Mouse (Mus musculus) 416B (cell line): ENCODE data around the gene Acss1.

Source experiments
- DNase-seq: peaks from one replicate; pipeline ENCODE4 v3.0.0; 2011; ENCODE audit warnings: low read depth

Gene Acss1

GRCm38 (mm10) chr2:150667820-150668766 is at the start of gene Acss1:
TSS of gene Acss1 (minus strand) at chr2:150668500.
- peak; percentile 69 for DNase-seq

- no peak for DNase-seq
These were observed 43.9 kb upstream of the Acss1 start for GRCm38 (mm10) chr2:150712167-150712674.

GRCm38 (mm10) chr2:150691481-150692170 is 23.3 kb upstream of the Acss1 start:
- DNase-seq = no peak

GRCm38 (mm10) chr2:150690216-150690615 is 21.9 kb upstream of the Acss1 start:
- no peak for DNase-seq

- no peak for DNase-seq
These were observed 21.0 kb upstream of the Acss1 start, which contains the start of gene Vsx1 for GRCm38 (mm10) chr2:150689223-150689800. TSS of gene Vsx1 (minus strand) at chr2:150689360.

GRCm38 (mm10) chr2:150688541-150689186 is 20.4 kb upstream of the Acss1 start:
- no peak for DNase-seq

GRCm38 (mm10) chr2:150687871-150688540 is 19.7 kb upstream of the Acss1 start:
- DNase-seq = no peak

GRCm38 (mm10) chr2:150685389-150685788 is 17.1 kb upstream of the Acss1 start:
- no peak for DNase-seq

GRCm38 (mm10) chr2:150684451-150684850 is 16.2 kb upstream of the Acss1 start:
- no peak for DNase-seq

GRCm38 (mm10) chr2:150681581-150681980 is 13.3 kb upstream of the Acss1 start:
- DNase-seq = no peak

GRCm38 (mm10) chr2:150678392-150678791 is 10.1 kb upstream of the Acss1 start:
- DNase-seq = peak; percentile 81

GRCm38 (mm10) chr2:150675525-150675924 is 7.2 kb upstream of the Acss1 start:
- DNase-seq = peak; percentile 46

GRCm38 (mm10) chr2:150674900-150675299 is 6.6 kb upstream of the Acss1 start:
- DNase-seq = peak; percentile 82

- DNase-seq = peak; percentile 54
These were observed 5.6 kb upstream of the Acss1 start for GRCm38 (mm10) chr2:150673929-150674328.

GRCm38 (mm10) chr2:150671609-150672290 is 3.5 kb upstream of the Acss1 start:
- no peak for DNase-seq

- no peak for DNase-seq
These were observed 2.6 kb upstream of the Acss1 start for GRCm38 (mm10) chr2:150670926-150671325.

GRCm38 (mm10) chr2:150669454-150670045 is 1.2 kb upstream of the Acss1 start:
- peak; percentile 65 for DNase-seq

- DNase-seq = no peak
These were observed 656 bp upstream of the Acss1 start for GRCm38 (mm10) chr2:150668956-150669355.

- peak; percentile 78 for DNase-seq
These were observed 1.1 kb downstream of the Acss1 start for GRCm38 (mm10) chr2:150667065-150667819.

- no peak for DNase-seq
These were observed 1.6 kb downstream of the Acss1 start for GRCm38 (mm10) chr2:150666723-150667064.
